Mouse (Mus musculus) frontal cortex, postnatal 36 days (tissue): ENCODE results near the gene Tuba1c.
"Not testable (repeated sequence)": the region's sequence is repeated elsewhere in the genome, so short reads cannot be mapped to it uniquely, and the experiment has no call there.

ENCODE experiments used
- DNase-seq, 2 experiments: peaks; one replicate each; pipeline ENCODE4 v3.0.0; 2022; ENCODE audit warnings: low spot score in 2 of 2

Gene Tuba1c

DNA sequence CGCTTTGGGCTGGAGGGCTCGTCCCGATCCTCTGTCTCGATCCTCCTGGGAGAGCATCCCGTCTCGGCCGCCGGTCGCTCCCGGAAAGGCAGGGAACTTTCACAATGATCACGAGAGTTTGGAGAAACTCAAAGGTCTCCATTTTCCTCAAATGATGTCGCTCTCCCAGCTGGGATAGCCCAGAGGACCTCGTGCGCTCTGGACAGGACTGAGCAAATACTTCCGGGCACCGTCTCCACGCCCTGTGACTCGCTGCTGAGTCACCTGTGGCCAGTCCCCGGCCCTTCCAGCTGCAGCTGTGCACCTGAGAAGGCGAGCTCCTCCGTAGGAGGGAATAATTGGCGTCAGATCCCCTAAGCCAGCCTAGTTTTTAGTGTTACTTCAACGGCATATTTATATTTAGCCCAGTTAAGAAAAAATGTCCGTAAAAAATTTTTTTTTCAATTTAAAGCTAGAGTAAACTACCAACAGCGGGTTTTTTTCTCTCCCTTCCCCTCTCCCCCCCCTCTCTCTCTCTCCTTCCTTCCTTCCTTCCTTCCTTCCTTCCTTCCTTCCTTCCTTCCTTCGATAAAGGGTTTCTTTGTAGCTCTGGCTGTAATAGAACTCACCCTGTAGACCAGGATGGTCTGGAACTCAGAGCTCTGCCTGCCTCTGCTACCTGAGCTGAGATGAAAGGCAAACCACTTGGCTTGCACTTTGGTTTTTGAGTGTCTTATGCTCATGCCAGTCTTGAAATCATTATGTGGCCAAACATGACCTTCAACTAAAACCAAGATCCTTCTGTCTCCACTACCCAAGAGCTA, 1.1 kb downstream of the Tuba1c start:
- DNase-seq, result no peak

DNA sequence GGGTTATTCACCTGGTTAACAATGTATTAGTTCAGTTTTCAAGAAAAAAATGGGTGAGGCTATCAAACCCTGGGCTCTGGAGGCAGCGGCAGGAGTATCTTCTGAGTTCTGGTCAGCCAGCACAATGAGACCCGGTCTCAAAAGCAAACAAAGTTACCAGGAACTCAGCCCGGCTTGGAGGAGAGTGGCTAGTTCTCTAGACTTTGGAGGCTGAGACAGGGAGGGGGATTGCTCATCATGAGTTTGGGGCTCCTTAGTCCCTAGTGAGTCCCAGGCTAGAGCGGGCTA, 1.6 kb downstream of the Tuba1c start:
- no peak for DNase-seq

DNA sequence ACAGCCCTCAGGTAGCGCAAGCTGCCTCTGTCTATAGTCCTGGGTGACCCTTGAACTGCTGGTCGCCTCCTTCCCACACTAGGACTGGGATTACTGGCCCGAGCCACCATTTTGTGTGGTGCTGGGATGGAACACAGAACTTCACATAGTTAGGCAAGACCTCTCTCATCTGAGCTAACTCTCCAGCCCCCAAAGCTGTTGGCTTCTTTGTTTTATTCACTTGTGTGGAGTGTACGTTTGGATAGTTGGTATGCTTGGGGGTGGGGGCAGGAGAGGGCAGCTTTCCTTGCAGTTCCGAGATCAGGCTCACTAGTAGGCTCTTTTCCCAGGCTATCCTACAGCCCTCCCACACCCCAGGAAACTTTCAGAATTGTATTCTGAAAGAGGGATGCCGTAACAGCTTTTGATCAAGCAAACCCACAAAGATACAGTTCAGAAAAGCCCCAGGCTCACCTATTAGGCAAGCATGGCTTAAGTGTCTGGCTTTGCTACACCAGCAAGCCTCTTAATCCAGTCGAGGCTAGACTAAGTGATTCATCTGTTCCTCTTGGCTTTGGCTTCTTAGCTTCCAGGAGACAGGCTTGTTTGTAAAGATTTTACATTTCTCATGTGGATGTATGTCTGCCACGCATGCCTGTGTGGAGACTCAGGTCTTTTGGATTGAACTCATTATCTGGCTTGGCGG, 2.5 kb downstream of the Tuba1c start:
- no peak for DNase-seq

DNA sequence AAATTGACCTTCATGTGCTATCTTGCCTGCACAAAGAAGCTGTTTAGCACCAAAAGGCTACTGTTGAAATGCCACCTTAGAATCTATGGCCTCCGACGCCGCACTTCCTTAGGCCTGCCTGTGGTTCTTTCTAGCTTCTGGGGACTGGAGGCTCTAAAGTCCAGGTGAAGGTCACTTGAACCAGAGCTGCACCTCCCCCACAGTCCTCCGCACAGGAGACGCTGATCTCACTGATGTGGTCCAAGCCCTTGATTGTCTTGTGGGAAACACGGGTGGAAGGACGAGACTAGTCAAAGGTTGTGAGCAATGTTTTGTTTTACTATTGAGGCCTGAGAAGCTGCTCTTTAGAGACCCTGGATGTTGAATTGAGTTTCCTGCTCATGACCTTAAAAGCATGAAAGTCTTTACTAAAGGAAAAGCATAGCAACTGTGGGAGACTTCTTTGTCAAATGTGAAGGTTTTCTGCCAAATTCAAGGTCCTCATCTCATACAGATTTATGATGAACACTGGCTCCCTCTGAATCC, 3.1 kb downstream of the Tuba1c start:
- no peak for DNase-seq

DNA sequence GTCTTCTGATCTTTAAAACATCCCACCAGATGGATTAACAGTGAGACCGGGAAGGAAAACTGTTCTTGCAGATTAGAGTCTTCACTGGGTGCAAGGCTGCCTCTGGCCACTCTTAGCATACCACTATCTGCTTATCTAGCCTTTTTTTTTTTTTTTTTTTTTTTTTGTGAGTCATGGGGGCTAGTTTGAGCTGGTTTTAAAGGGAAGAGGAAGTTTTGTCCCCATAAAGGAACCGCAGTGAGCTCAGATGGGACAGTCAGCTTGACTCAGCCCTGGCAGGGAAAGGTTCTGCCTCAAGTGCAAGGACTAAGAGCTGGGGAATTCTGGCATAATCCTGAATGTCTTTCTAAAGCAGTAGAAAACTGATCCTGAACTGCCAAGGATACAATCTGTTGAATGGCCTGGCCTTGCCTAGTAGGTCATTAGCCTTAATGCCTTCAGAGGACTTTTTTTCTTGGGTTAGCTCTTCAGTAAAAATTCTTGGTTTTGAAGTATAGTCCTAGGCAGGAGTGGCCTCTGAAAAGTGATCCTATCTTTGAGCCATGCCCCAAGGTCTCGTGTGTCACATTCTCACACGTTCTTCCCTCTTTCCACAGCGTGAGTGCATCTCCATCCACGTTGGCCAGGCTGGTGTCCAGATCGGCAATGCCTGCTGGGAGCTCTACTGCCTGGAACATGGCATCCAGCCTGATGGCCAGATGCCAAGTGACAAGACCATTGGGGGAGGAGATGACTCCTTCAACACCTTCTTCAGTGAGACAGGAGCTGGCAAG, 4.0 kb downstream of the Tuba1c start:
- DNase-seq, result no peak

DNA sequence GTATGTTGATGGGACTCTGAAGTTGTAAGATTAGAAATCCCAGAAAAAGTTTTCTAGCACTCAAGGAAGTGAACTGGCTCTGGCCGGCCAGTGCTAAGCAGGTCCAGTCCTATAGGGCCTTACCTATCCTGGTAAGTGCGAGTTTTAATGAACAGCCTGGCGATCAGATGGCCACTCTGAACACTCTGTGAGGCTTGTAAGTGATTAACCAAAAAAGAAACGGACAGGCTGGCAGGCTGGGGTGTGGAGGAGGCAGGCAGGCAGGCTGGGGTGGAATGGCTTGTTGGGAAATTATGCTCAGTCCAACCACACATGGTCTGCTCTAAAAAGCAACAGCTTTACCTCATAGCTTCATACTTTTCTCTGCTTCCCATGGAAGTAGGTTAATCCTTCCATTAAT, 5.7 kb downstream of the Tuba1c start:
- peak in 1 of 2 experiments; percentile 36 for DNase-seq

DNA sequence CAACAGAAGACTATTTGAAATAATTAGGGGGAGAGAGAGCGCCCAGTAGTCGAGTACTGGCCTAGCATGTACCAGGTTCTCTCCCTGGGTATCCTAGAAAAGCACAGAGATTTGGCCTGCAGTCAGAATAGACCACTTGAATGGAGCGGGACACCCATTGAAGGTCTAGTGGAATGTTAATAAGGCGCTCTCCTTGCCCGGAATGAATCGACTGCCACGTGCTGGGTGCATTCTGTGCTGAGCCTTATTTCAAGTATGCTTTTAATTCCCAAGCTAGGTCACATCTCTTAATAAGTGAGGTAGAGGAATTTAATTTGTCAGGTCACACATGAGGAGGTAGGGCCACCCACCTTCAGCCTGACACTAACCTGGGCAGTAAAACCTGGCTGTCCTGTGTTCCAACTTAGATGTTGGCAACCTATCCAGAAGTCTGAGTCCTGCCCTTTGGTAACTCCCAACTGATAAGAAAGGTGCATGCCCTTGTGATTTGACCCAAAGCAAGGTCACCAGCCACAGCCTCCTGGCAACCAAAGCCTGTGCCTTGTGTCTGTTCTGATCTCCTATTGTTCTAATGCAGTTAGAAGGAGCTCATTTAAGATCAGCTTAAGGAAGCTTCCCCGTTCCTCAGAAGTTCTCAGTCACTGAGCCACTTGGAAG, 6.7 kb downstream of the Tuba1c start:
- no peak for DNase-seq

DNA sequence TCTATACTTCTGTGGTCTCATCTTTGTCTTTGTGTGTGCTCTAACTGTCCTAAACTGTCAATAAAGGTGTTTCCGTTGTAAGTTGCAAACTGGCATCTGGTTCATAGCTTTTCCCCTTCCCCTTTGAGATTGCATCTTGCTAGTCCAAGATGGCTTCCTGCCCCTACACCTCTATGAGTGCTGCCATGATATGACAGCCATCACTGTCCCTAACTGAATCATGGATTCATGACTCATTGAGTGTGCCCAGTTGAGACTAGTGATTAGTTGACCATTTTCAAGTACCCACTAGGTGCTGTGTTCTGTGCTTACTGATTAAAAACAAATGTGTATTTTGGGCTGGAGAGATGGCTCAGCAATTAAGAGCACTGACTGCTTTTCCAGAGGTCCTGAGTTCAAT, 8.3 kb downstream of the Tuba1c start:
- DNase-seq, result no peak

DNA sequence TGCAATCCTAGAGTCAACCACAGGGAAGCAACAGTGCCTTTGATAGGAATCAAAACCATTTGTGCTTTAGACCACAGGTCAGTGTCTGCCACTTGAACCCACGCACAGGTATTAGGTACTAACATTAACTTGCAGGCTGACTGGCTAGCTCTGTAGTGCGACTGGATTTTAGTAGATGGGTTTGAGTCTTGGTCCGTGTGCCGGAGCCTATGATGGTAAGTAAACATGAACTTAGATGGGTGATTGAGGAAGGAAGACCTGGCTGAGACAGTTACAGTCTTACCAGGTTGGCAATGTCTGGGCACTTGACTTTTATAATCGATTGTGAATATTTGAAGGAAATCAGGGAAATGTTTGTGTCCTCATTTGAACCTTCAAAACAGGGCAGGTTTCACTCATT, 9.1 kb downstream of the Tuba1c start:
- DNase-seq, result no peak

DNA sequence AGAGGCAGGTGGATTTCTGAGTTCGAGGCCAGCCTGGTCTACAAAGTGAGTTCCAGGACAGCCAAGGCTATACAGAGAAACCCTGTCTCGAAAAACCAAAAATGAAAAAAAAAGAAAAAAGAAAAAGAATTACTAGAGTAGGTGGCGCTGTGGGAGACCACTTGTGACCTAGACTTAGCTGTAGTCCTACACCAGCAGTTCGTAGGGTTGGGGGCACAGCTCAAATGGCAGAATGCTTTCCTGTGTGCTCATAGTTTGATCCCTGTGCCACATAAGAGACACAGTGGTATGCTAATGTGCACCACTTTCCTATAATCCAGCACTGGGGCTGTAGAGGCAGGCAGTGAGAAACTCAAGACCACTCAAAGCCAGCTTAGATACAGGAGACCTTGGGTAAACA, 9.6 kb downstream of the Tuba1c start:
- DNase-seq, result no peak

DNA sequence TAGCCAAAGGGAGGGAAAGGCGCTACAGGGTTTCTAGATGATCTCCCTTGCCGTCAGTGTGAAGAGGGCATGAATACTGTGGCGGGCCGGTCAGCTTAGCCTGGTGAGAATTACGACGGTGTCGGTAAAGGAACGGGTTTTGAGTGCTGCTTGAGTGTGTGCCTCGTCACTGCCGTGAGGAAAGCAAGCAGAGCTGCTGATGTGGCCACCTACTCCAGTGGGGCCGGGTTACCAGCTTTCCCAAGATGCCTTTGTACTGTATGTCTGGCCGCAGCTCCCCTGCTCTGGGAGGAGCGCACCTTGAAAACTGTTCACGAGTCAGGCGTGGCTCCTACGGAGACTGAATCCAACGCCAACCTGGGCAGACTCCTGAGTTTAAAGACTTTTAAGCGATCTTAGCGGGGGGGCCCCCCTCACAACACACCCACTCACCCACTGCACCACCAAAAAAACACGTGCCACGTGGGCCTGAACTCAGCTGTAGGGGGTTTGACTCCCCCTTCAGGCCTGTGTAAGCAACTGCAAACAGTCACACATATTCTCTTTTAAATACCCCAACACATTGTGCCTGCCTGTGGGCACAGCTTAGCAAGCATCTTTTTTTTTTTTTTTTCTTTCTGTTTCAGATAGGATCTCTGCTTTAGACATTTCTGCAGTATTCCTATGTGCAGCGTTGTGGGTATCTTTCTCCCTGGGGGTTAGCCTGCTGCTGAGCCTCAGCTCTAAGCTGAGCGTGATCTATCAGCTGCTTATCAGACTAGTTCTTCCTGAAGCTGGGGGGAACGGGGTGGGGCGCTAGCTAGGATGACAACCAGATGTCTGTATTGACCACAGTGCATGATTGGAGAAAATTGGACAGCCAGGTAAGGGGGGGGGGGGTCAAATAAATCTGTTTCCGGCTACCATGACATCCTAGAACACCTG, 10.6 kb downstream of the Tuba1c start:
- no peak for DNase-seq

DNA sequence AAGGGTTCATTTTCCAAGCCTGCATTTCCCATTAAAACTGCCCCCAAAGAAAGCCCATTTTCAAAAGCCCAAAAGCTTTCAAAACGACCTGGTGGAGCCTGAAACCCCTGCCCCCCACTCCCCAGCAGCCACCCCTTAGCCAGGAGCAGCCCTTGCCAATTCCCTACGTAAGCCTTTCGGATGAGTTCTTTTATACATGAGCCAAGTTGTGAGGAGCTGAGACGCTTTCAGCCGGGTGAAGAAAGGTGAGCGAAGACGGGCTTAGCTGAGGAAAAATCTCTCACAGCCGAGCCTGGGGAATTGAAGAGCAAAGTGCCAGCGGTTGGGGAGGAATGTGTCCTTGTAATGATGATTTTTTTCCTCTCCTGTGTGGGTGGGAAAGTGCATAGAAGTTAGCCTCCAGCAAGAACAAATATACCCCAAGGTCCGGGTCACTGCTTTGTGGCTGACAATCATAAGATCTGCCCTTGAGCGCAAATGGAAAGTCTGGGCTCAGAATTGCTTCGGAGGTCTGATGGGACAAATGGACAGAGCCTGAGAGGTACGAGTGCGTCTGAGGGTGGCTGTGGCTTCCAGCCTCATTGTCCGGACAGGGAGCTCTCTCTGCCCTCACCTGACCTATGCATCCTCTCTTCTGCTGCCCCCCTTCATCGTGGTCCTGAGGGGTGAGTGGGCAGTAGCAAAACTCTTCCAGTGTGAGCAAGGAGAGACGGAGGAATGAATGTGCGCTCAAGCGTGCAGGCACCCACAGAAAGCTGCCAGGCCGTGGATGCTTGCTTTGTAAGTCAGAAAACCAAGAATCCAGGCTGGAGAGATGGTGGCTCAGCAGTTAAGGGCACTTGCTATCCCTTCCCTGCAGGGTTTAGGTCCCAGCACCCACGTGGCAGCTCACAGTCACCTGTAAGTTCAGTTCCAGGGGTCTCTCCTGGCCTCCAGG, 11.5 kb downstream of the Tuba1c start:
- DNase-seq, result no peak

DNA sequence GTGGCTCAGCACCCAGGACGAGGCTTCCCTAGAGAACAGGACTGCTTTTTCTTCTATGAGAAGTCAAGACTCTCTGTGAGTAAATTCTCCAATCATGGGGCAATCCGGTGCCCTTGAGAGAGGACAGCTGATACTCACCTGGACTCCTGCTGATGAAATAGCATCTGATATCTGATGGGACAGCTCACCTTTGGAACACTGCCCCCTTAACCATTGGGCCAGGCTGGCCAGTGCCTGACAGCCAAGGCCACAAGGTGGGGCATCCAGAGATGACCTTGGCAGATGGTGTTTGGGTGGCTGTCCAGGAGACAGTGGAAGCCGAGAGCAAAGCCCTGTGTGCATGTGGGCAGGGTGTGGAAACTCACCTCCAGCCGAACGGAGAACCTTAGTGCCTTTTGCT, 12.6 kb downstream of the Tuba1c start:
- no peak for DNase-seq

DNA sequence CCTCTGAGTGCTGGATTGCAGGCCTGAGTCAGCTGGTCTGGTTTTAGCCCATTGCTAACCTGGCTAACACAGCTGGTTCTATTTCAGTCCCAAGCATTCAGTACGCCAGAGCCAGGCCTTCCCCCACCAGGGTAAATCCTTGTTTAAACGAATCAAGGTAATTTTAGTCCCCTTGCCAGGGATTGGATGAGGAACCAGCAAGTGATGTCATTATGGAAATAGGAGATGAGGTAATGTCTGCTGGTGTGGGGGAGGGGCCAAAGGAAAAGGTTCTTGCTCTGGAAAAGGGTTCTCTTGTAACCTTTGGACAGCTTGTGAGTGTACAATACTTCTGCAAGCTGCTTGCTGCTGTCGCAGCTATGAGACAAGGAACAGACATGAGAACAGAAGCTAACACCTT, 15.2 kb downstream of the Tuba1c start:
- DNase-seq, result no peak

DNA sequence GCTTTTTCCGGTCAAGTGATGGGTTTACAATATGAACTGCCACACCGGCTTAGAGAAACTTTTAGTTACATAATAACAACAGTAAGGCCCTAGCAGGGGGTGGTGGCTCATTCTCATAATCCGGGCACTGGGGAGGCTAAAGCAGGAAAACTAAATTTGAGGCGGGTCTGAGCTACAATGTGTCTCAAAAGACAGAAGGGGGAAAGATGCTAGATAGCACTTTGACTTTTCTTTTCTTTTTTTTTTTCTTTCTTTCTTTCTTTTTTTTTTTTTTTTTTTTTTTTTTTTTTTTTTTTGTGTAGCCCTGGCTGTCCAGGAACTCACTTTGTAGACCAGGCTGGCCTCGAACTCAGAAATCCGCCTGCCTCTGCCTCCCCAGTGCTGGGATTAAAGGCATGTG, 16.0 kb downstream of the Tuba1c start:
- not testable (repeated sequence) for DNase-seq

DNA sequence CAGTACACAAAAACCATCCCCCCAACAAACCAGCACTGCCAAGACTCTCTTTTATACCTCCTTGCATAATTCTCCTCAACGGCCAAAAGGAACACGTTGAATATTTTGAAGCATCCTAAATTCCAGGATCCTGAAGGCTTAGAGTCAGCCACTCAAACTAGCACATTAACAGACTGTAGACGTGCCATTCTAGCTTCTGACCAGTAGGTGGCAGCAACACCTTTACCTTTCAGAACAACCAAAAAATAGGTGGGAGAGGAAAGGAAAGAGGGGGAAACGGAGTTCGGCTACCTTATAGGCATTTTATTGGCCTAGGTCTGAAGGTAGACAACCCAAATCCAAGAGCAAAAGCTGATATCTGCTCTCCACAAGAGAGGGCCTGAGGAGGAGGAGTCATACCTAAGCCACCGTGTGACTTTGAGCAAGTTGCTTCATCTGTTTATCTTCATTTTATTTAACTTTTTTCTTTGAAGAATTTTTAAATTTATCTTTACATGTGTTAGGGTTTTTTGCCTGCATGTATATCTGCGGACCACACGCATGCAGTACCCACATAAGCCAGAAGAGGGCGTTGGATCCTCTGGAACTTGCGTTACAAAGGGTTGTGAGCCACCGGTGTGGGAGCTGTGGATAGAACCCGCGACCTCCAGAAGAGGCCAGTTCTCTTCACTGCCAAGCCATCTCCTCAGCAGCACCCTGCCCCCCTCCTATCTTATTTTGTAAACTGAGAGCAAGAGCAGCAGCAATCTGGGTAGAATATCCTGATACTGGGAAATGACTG, 20.0 kb downstream of the Tuba1c start:
- peak; percentile 44 to 66 for DNase-seq

DNA sequence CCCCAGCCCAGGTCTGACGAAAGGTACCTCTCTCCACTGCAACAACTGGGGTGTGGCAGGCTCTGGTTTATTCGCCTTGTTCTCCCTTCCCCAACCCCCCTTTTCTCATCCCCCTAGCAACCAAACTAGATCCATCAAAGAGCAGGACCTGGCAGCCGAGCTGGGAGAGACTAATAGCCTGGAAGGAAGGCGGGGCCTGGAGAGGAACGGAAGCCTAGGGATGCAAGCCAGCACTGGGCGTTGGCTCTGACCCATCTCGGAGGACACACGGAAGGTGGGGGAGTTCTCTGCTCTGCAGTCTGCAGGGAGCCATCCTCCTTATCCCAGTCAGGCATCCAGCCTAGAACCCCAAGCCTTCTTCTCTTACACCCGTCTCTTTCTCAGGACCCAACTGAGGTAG, 23.7 kb downstream of the Tuba1c start:
- no peak for DNase-seq

DNA sequence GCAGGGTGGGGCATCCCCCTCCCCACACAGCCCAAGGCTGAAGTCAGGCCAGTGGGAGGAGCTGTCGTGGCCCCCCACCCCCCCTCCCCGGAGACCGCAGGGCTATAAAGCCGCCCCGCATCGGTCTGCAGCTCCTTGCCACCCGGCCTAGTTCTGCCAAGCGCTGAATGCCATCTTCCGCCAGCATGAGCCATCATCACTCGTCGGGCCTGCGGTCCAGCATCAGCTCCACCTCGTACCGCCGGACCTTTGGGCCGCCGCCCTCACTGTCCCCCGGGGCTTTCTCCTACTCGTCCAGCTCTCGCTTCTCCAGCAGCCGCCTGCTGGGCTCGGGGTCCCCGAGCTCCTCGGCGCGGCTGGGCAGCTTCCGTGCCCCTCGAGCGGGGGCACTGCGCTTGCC, 25.3 kb downstream of the Tuba1c start, which contains the start of gene Prph:
Gene Prph (plus strand): TSS at position 135 of the 400 bp plus-strand sequence.
- DNase-seq, result no peak

DNA sequence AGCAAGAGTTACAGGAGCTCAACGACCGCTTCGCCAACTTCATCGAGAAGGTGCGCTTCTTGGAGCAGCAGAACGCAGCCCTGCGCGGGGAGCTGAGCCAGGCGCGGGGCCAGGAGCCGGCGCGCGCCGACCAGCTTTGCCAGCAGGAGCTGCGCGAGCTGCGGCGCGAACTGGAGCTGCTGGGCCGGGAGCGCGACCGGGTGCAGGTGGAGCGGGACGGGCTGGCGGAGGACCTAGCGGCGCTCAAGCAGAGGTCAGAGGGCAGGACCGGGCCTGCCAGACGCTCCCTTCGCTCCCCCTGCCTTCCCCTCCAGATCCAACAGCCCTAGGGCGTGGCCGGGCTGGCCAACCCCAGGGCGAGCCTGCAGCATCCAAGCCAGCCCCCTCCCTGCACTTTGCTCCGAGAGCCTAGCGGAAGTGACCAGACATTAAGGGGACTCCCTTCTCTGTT, 25.8 kb downstream of the Tuba1c start:
- peak in 1 of 2 experiments; percentile 29 for DNase-seq
